Mouse (Mus musculus) C2C12 (cell line): Measurements from ENCODE around the gene Cpt1b. TPM values are rescaled to one million over a fixed set of nuclear protein-coding genes. Genes with fewer than 3 reads are reported as not detected.
A peak's percentile ranks its signal among the peaks of the same experiment; 100 is the strongest.

Source experiments
- H3K27me3 ChIP-seq: one replicate; pipeline ENCODE4 v1.6.1; 2011; ENCODE audit not compliant: control insufficient read depth, insufficient read depth, insufficient read length
- H3K36me3 ChIP-seq: one replicate; pipeline ENCODE4 v1.6.1; 2011; ENCODE audit not compliant: control insufficient read depth, insufficient read depth
- H3K4me3 ChIP-seq: one replicate; pipeline ENCODE4 v1.5.1; 2011; ENCODE audit warnings: mild to moderate bottlenecking, control low read depth; ENCODE audit not compliant: poor library complexity, insufficient read depth, severe bottlenecking
- H3K79me2 ChIP-seq: one replicate; pipeline ENCODE4 v1.6.1; 2011; ENCODE audit not compliant: control insufficient read depth, insufficient read depth
- H3K79me3 ChIP-seq: one replicate; pipeline ENCODE4 v1.6.1; 2011; ENCODE audit warnings: low read depth, control low read depth
- H3ac ChIP-seq: one replicate; pipeline ENCODE3; 2011; ENCODE audit warnings: low read depth; ENCODE audit not compliant: control insufficient read depth, insufficient read length
- CEBPB ChIP-seq: IDR thresholded peaks from one replicate; pipeline ENCODE4 v1.6.1; 2011; ENCODE audit warnings: low read depth, mild to moderate bottlenecking, control low read depth, moderate library complexity
- CTCF ChIP-seq: IDR thresholded peaks from one replicate; pipeline ENCODE4 v1.5.1; 2011; ENCODE audit not compliant: control insufficient read depth, insufficient read depth, insufficient read length
- FOSL1 ChIP-seq: IDR thresholded peaks from one replicate; pipeline ENCODE4 v1.8.0; 2011; ENCODE audit warnings: mild to moderate bottlenecking, low read length; ENCODE audit not compliant: poor library complexity, insufficient read depth, severe bottlenecking
- MAX ChIP-seq: IDR thresholded peaks from one replicate; pipeline ENCODE4 v1.6.1; 2011; ENCODE audit warnings: mild to moderate bottlenecking, control low read depth
- MYOD1 ChIP-seq: IDR thresholded peaks from one replicate; pipeline ENCODE4 v1.6.1; 2011; ENCODE audit warnings: low read depth; ENCODE audit not compliant: control insufficient read depth, insufficient read length
- MYOG ChIP-seq: IDR thresholded peaks from one replicate; pipeline ENCODE4 v1.6.1; 2011; ENCODE audit not compliant: control insufficient read depth, insufficient read length; ENCODE audit errors: extremely low read depth
- USF1 ChIP-seq: IDR thresholded peaks from one replicate; pipeline ENCODE4 v1.6.1; 2011; ENCODE audit warnings: low read depth, mild to moderate bottlenecking, control low read depth, moderate library complexity
- polyA plus RNA-seq: library from polyadenylated mRNA; unstranded; fragments of >200 nt; fragmentation: generic; extraction: Trizol; gene quantifications from one replicate; pipeline ENCODE4 v1.2.1, GENCODE M21; 2012; ENCODE audit warnings: missing spikeins

The Cpt1b gene
- polyA plus RNA-seq, 1 experiment = 2.5 TPM

DNA sequence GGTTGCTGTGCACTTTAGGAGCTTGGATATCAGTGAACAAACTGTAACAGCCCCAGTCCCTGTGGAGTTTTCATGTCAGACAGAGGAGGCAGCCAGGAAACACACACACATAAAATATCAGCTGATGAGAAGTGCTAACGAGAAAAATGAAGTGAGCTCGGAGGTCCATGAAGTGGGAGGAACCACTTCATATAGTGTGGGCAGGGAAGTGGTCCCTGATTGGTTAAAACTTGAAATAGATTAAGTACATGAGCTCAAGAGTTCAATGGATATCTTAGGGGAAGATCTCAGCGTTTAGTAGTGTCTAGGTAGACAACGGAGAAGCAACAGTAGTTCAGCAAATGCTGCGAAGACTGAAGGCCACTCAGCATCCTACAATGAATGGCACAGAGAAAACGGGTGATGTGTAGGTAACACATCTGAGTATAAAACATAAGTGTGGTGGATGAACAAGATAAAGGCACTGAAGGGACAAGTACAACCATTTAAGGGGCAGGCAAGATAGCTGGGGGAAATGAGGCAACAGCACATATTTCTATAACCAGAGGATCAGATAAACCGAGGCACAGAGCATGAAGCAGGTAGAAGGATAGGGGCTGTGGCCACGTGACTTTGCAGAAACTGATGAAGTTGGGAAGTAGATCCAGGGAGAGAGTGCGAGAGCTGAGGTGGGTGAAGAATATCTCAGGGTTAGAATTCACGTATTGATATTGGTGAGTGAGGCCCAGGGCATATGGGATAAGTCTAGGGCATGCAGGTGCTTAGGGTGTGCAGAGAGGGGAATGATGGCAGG, 20.6 kb downstream of the Cpt1b start:
- peaks cover 19% of the 10 kb centered on the region for H3K27me3 ChIP-seq
- no peaks in the 10 kb centered on the region for H3K79me3 ChIP-seq
- no peak overlapping the region for H3K4me3 ChIP-seq
- TF ChIP-seq USF1 = peak; percentile 33
- TF ChIP-seq FOSL1 = no peak
- no peaks in the 10 kb centered on the region for H3K79me2 ChIP-seq
- no peaks in the 10 kb centered on the region for H3K36me3 ChIP-seq
- no peak overlapping the region for H3ac ChIP-seq

GRCm38 (mm10) chr15:89402471-89402870, 23.2 kb downstream of the Cpt1b start:
- Histone ChIP-seq H3K79me3 (no peaks in the 10 kb centered on the region), H3K4me3 (no peak overlapping the region), H3K27me3 (peaks cover 29% of the 10 kb centered on the region), H3K79me2 (no peaks in the 10 kb centered on the region), H3ac (no peak overlapping the region), H3K36me3 (no peaks in the 10 kb centered on the region)
- TF ChIP-seq CTCF (no peak), USF1 (no peak), MAX (no peak), CEBPB (no peak), FOSL1 (no peak)

DNA sequence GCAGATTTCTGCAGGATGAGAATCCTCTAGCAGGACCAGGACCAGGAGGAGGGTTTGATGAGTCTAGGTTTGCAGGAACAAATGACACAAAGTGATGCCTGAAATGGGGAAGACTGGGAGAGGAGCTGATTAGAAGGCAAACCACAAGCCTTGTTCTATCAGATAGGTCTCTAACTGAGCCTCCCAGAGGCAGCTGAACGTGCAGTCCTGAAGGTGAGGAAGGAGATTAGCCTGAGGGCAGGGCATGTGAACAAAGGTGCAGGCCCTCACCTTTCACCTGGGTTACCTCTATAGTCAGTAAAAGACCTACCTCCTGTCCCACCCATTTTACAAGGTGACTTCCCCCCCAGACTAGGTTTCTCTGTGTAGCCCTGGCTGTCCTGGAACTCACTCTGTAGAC, 25.9 kb downstream of the Cpt1b start:
- no peak overlapping the region for H3ac ChIP-seq
- H3K27me3 ChIP-seq = peaks cover 36% of the 10 kb centered on the region
- no peak overlapping the region for H3K4me3 ChIP-seq
- H3K36me3 ChIP-seq = no peaks in the 10 kb centered on the region
- H3K79me2 ChIP-seq = no peaks in the 10 kb centered on the region
- H3K79me3 ChIP-seq = no peaks in the 10 kb centered on the region
- TF ChIP-seq CEBPB (no peak), CTCF (no peak), USF1 (no peak), FOSL1 (no peak), MYOG (no peak), MAX (no peak), MYOD1 (no peak)

DNA sequence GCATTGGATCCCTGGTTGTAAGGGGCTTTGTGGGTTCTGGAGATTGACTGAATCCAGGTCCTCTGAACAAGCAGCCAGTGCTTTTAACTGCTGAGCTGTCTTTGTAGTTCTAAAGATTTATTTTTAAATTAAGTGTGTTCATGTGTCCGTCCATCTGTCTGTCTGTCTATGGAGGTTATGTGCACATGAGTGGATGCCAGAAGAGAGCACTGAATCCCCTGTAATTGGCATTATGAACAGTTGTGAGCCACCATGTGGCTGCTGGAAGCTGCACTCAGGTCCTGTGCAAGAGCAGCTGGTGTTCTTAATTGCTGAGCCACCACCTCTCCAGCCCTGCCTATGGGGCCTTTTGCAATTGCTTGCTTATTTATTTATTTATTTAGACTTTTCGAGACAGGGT, 27.5 kb downstream of the Cpt1b start:
- no peaks in the 10 kb centered on the region for H3K79me3 ChIP-seq
- TF ChIP-seq MYOD1 = no peak
- no peak for TF ChIP-seq FOSL1
- TF ChIP-seq USF1 = no peak
- no peak for TF ChIP-seq MYOG
- TF ChIP-seq CTCF = no peak
- no peak for TF ChIP-seq CEBPB
- TF ChIP-seq MAX = no peak
- peaks cover 31% of the 10 kb centered on the region for H3K27me3 ChIP-seq
- no peaks in the 10 kb centered on the region for H3K79me2 ChIP-seq
- H3K4me3 ChIP-seq = no peak overlapping the region
- no peak overlapping the region for H3ac ChIP-seq
- H3K36me3 ChIP-seq = no peaks in the 10 kb centered on the region

DNA sequence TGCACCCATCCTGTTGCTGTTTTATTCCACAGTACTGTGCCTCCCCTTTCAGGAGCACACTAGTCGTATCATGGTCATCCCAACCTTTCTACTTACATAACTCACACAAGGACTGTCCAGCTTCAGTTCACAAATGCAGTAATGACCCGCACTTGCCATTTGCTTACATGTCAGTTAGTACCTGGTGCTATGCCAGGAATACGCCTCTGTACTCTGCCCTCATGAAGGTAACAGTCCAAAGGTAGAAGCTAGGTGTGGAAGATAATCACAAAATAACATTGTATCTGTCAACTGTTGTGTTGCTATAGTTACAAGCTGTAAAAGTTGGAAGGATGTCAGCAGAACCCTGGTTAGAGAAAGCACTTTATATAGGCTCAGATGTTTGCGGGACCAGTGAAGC, 28.8 kb downstream of the Cpt1b start:
- Histone ChIP-seq H3K27me3 (peaks cover 39% of the 10 kb centered on the region), H3K79me3 (no peaks in the 10 kb centered on the region), H3K36me3 (no peaks in the 10 kb centered on the region), H3ac (no peak overlapping the region), H3K79me2 (no peaks in the 10 kb centered on the region), H3K4me3 (no peak overlapping the region)
- TF ChIP-seq CTCF (no peak), FOSL1 (no peak), MAX (no peak), MYOD1 (no peak), MYOG (no peak), USF1 (no peak), CEBPB (no peak)

- no peak for TF ChIP-seq FOSL1
- TF ChIP-seq MYOD1 = no peak
- no peak for TF ChIP-seq CEBPB
- no peak for TF ChIP-seq USF1
- TF ChIP-seq MAX = no peak
- TF ChIP-seq CTCF = no peak
- no peak for TF ChIP-seq MYOG
- Histone ChIP-seq H3K79me2 (no peaks in the 10 kb centered on the region), H3K36me3 (no peaks in the 10 kb centered on the region), H3K4me3 (no peak overlapping the region), H3K27me3 (peaks cover 75% of the 10 kb centered on the region), H3K79me3 (no peaks in the 10 kb centered on the region), H3ac (no peak overlapping the region)
These were observed 35.6 kb downstream of the Cpt1b start for GRCm38 (mm10) chr15:89390081-89390480.
